Mouse (Mus musculus): ENCODE results near the gene Calm5.

GRCm38 (mm10) chr13:3831994-3832393 is 22.0 kb upstream of the Calm5 start:
- no peak for TF ChIP-seq POLR2A (IDR thresholded peaks at IDR 0.05; ENCODE audit: low read depth, low read length)
- TF ChIP-seq CTCF (IDR thresholded peaks at IDR 0.05; ENCODE audit: extremely low read depth, insufficient read depth, insufficient read length, insufficient replicate concordance): no peak

Measured in spleen, adult 2 months (tissue).